Mouse (Mus musculus): ENCODE measurements around the gene Ror2.

- TF ChIP-seq POLR2A (IDR thresholded peaks at IDR 0.05; ENCODE audit: extremely low read depth, insufficient read depth, low read length) (no peak), CTCF (IDR thresholded peaks at IDR 0.05; ENCODE audit: extremely low read depth, insufficient read depth, low read length) (no peak)
These were observed 16.8 kb upstream of the Ror2 start for GRCm38 (mm10) chr13:53302688-53303087.

Data from cortical plate, adult 2 months (tissue).